Mouse (Mus musculus): ENCODE data around the gene Alyref.

DNA sequence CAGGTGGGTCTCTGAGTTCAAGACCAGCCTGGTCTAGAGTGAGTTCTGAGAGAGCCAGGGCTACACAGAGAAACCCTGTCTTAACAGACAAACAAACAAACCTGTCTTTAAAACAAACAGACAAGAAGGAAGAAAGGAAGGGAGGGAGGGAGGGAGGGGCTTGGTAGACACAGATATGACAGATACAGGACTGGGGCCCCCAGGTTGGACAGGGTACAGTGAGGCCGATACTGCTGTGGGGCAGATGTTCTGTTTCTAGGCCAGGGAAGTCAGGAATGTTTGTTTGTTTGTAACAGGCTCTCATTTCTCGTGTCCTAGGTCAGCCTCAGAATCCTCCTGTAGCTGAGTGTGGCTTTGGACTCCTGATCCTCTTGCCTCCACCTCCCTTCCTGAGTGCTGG is 5.4 kb upstream of the Alyref start:
- no peak for TF ChIP-seq POLR2A (IDR thresholded peaks at IDR 0.05; ENCODE audit: control insufficient read depth, low read depth, low read length)
- TF ChIP-seq CTCF (IDR thresholded peaks at IDR 0.05; ENCODE audit: control insufficient read depth, insufficient read depth, insufficient replicate concordance, low read depth, low read length): no peak
